In the genomic region with DNA sequence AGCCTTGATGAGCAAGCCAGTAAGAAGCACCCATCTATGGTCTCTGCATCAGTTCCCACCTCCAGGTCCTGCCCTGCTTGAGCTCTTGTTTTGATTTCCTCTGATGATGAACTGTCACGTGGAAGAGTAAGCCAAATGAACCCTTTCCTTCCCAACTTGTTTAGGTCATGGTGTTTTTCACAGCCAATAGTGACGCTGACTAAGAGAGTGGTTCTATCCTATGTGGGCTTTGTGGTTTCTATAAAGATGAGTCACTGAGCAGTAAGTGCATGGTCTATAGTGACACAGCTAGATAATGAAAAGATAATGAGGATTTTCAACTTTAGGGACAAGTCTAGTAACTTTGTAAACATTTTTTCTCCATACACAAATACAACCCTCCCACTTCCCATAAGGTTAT, we compare ENCODE assay signal across 26 mouse cellular contexts. TPM values are rescaled to one million over a fixed set of nuclear protein-coding genes. Genes with fewer than 3 reads are reported as not detected.
DNase-seq lines count a peak whose midpoint lies in the region; ATAC-seq and TF ChIP-seq lines count a peak whose summit lies in the region.
"Had no signal": no experiment of that assay in that cellular context is flagged by ENCODE, and none has a peak within 500 bp of the region (broad histone marks: within the 10 kb centered on the region; RNA-seq: fewer than 3 reads in every experiment).

No protein-coding gene starts in this region.

- H3K79me2 ChIP-seq in myocyte (ENCODE audit: control insufficient read depth, insufficient read depth) = no peaks in the 10 kb centered on the region

- DNase-seq in cerebellum, postnatal 36 days = no peak
- no peak for DNase-seq in frontal cortex, postnatal 25 days (ENCODE audit: low spot score in 2 of 2)
- DNase-seq: adrenal gland, postnatal 10 days; adrenal gland, postnatal 36 days; cerebellum, adult 11 months; cerebellum, adult 2 months; cerebellum, adult 9-11 months; cerebellum, postnatal 25 days; gastrocnemius, postnatal 25 days; heart, adult 18-20 months; heart, postnatal 10 days; heart, postnatal 36 days; kidney, adult 11 months had no signal

- peaks cover 13% of the 10 kb centered on the region for H3K9me3 ChIP-seq in megakaryocyte, embryonic 14.5 days
- H3K9me3 ChIP-seq: forebrain, embryonic 10.5 days; forebrain, embryonic 13.5 days; heart, embryonic 15.5 days; hindbrain, embryonic 10.5 days; hindbrain, embryonic 15.5 days; intestine, embryonic 15.5 days had no signal

- no peak for TF ChIP-seq POLR2A in myocyte (IDR thresholded peaks at IDR 0.05; ENCODE audit: insufficient read length, low read depth)

- peaks cover 27% of the 10 kb centered on the region for H3K36me3 ChIP-seq in megakaryocyte, embryonic 14.5 days (replicated peaks; ENCODE audit: low read length)
- H3K36me3 ChIP-seq in myocyte (ENCODE audit: control insufficient read depth, insufficient read depth) = no peaks in the 10 kb centered on the region
- H3K36me3 ChIP-seq: forebrain, embryonic 10.5 days; heart, embryonic 12.5 days; heart, embryonic 15.5 days; hindbrain, embryonic 10.5 days; hindbrain, embryonic 15.5 days; intestine, embryonic 15.5 days had no signal

- no peak overlapping the region for H3ac ChIP-seq in myocyte (ENCODE audit: control insufficient read depth, insufficient read length)

- H3K4me1 ChIP-seq in megakaryocyte, embryonic 14.5 days = peaks cover 52% of the 10 kb centered on the region
- H3K4me1 ChIP-seq: forebrain, embryonic 10.5 days; forebrain, embryonic 13.5 days; heart, embryonic 12.5 days; heart, embryonic 15.5 days; hindbrain, embryonic 10.5 days; hindbrain, embryonic 15.5 days; intestine, embryonic 15.5 days had no signal

- no peaks in the 10 kb centered on the region for H3K27me3 ChIP-seq in megakaryocyte, embryonic 14.5 days (replicated peaks)
- H3K27me3 ChIP-seq in myocyte (ENCODE audit: control insufficient read depth, insufficient read depth, insufficient read length) = no peaks in the 10 kb centered on the region
- H3K27me3 ChIP-seq: forebrain, embryonic 13.5 days; heart, embryonic 12.5 days; heart, embryonic 15.5 days; hindbrain, embryonic 15.5 days; intestine, embryonic 15.5 days; Patski had no signal

- H3K4me3 ChIP-seq in megakaryocyte, embryonic 14.5 days (replicated peaks) = peak overlapping the region; percentile 46
- no peak overlapping the region for H3K4me3 ChIP-seq in myocyte
- H3K4me3 ChIP-seq: forebrain, embryonic 10.5 days; forebrain, embryonic 13.5 days; heart, embryonic 12.5 days; heart, embryonic 15.5 days; hindbrain, embryonic 10.5 days; hindbrain, embryonic 15.5 days; intestine, embryonic 15.5 days had no signal

- no peak overlapping the region for H3K4me2 ChIP-seq in myocyte (ENCODE audit: low read depth)
- H3K4me2 ChIP-seq: forebrain, embryonic 13.5 days; heart, embryonic 12.5 days; heart, embryonic 15.5 days; hindbrain, embryonic 15.5 days; intestine, embryonic 15.5 days had no signal

- no peak for ATAC-seq in megakaryocyte, adult 5-6 weeks (ENCODE audit: poor library complexity, severe bottlenecking)
- peak; percentile 36; the same call in 1 of the 2 replicates for ATAC-seq in common myeloid progenitor, adult 5-6 weeks (replicated peaks; ENCODE audit: low read depth, poor library complexity, severe bottlenecking)
- ATAC-seq: forebrain, embryonic 13.5 days; forebrain, embryonic 16.5 days; intestine, embryonic 15.5 days; Patski had no signal

TF ChIP-seq in myocyte, 11 proteins besides CTCF, POLR2A, EP300 and RAD21:
- TF ChIP-seq USF1 (IDR thresholded peaks at IDR 0.05; ENCODE audit: low read depth) (peak; percentile 71), SRF (IDR thresholded peaks at IDR 0.05; ENCODE audit: control insufficient read depth, insufficient read length, low read depth) (no peak)
TF ChIP-seq in myocyte: peak in this region for 1.

RNA-seq across cellular contexts. Expression of a gene that starts 10.1 kb away (rescaled TPM):
- 9.4 and 10.1 TPM in 2 replicates for polyA plus RNA-seq in megakaryocyte, embryonic 14.5 days (2012; ENCODE audit: insufficient read depth, low replicate concordance)
- total RNA-seq in megakaryocyte, adult 5-6 weeks (2015) = 3.4 and 4.7 TPM in 2 replicates
- total RNA-seq in megakaryocyte, adult 5-6 weeks (2017) = 2.8 and 7.8 TPM in 2 replicates
- 7.1 and 10.1 TPM in 2 replicates for total RNA-seq in common myeloid progenitor, adult 5-6 weeks (2017)
- 4.5 TPM for polyA plus RNA-seq in myocyte (2012; fragmentation: generic; extraction: Trizol)
